Mouse (Mus musculus) liver, embryonic 14.5 days (tissue): Measurements from ENCODE around the gene Pum2. TPM values are rescaled to one million over a fixed set of nuclear protein-coding genes. Genes with fewer than 3 reads are reported as not detected.

Experiments used
- ATAC-seq: fragments of 200-750 bp; cut with Nextera tagmentation; 2 replicates; pipeline ENCODE4 v1.8.0; 2017; ENCODE audit warnings: moderate number of reproducible peaks, mild to moderate bottlenecking, moderate library complexity; ENCODE audit not compliant: insufficient read depth
- DNase-seq, 3 experiments: peaks; one replicate each; pipeline ENCODE4 v3.0.0-alpha.2; 2012 to 2013; ENCODE audit warnings: low read depth in 3 of 3, low spot score in 3 of 3
- H3K27ac ChIP-seq: fragments of 300-500 bp; sonication (generic); 2 replicates; pipeline ENCODE4 v1.5.1; 2014; ENCODE audit warnings: moderate library complexity, mild to moderate bottlenecking, control low read depth, inconsistent platforms
- H3K27me3 ChIP-seq: fragments of 300-500 bp; sonication (generic); 2 replicates; pipeline ENCODE4 v1.6.1; 2014; ENCODE audit warnings: mild to moderate bottlenecking, low read length, moderate library complexity; ENCODE audit not compliant: control insufficient read depth, insufficient read depth
- H3K36me3 ChIP-seq: fragments of 300-500 bp; sonication (generic); replicated peaks from 2 replicates; pipeline ENCODE4 v1.6.1; 2014; ENCODE audit warnings: low read depth; ENCODE audit not compliant: control insufficient read depth, insufficient read depth
- H3K4me1 ChIP-seq, 2 experiments: fragments of 200-500 bp in 1 of 2; fragments of 300-500 bp in 1 of 2; sonication (generic) in 1 of 2; replicated peaks; 2 replicates each; pipeline ENCODE4 v1.6.1; 2012 to 2014; ENCODE audit warnings: antibody characterized with exemption in 1 of 2, inconsistent platforms in 1 of 2, low read length in 1 of 2; ENCODE audit not compliant: control insufficient read depth in 2 of 2, insufficient read depth in 2 of 2
- H3K4me2 ChIP-seq: fragments of 300-500 bp; sonication (generic); 2 replicates; pipeline ENCODE4 v1.6.1; 2014; ENCODE audit warnings: low read depth, mild to moderate bottlenecking, control low read depth, moderate library complexity
- H3K4me3 ChIP-seq, 2 experiments: fragments of 200-500 bp in 1 of 2; fragments of 300-500 bp in 1 of 2; sonication (generic) in 1 of 2; 2 replicates each; pipeline ENCODE4 v1.5.1; 2012 to 2014; ENCODE audit warnings: low read depth in 2 of 2, low read length in 2 of 2, mild to moderate bottlenecking in 2 of 2, control low read depth in 1 of 2, inconsistent platforms in 1 of 2, moderate library complexity in 1 of 2; ENCODE audit not compliant: insufficient read depth in 1 of 2
- H3K9ac ChIP-seq: fragments of 300-500 bp; sonication (generic); replicated peaks from 2 replicates; pipeline ENCODE4 v1.6.1; 2014; ENCODE audit warnings: mild to moderate bottlenecking, control low read depth, moderate library complexity
- H3K9me3 ChIP-seq: fragments of 300-500 bp; sonication (generic); 2 replicates; pipeline ENCODE4 v1.6.1; 2016; ENCODE audit warnings: low read length, mixed read lengths; ENCODE audit not compliant: control insufficient read depth
- CTCF ChIP-seq: IDR thresholded peaks from 2 replicates; pipeline ENCODE4 v1.5.1; 2016; ENCODE audit warnings: antibody characterized with exemption, low read depth, control low read depth
- EP300 ChIP-seq: IDR thresholded peaks from 2 replicates; pipeline ENCODE4 v1.6.1; 2016; ENCODE audit warnings: antibody characterized with exemption, low read depth
- WGBS: fragments of 180-500 bp; shearing (Covaris S2); extraction: QIAGEN DNeasy Blood & Tissue Kit; methylation state at CpG from one replicate; pipeline ENCODE4 v1.1.7; 2014; ENCODE audit not compliant: insufficient replicate concordance; 5-methylcytosine and 5-hydroxymethylcytosine counted together
- polyA plus RNA-seq, 2 experiments: library from polyadenylated mRNA; depleted of rRNA in 1 of 2; stranded (reverse) in 1 of 2; unstranded in 1 of 2; fragments of >200 nt; fragmentation: Nextera tagmentation in 1 of 2; extraction: Ambion mirVana in 1 of 2; gene quantifications; 2 replicates each; pipeline versions ENCODE4 v1.2.1 to v1.2.3; 2012 to 2014

Gene Pum2
- polyA plus RNA-seq, 2 experiments: 18.4 to 20.6 TPM

GRCm38 (mm10) chr12:8657629-8658366, 16.1 kb upstream of the Pum2 start:
- TF ChIP-seq CTCF: no peak
- no peak for TF ChIP-seq EP300
- no peak overlapping the region for H3K27ac ChIP-seq
- H3K9ac ChIP-seq: no peak overlapping the region
- no peaks in the 10 kb centered on the region for H3K9me3 ChIP-seq
- ATAC-seq: no peak
- H3K4me1 ChIP-seq: peaks cover 0 to 6% of the 10 kb centered on the region in 2 experiments; a peak in 2 of 4 replicates
- 62% methylated on average over 6 of the region's 6 CpGs for WGBS
- H3K27me3 ChIP-seq: no peaks in the 10 kb centered on the region
- H3K36me3 ChIP-seq: no peaks in the 10 kb centered on the region
- H3K4me3 ChIP-seq: no peak overlapping the region
- DNase-seq: no peak
- H3K4me2 ChIP-seq: no peak overlapping the region

GRCm38 (mm10) chr12:8659406-8660279, 14.3 kb upstream of the Pum2 start:
- no peaks in the 10 kb centered on the region for H3K27me3 ChIP-seq
- ATAC-seq: no peak
- no peak overlapping the region for H3K27ac ChIP-seq

GRCm38 (mm10) chr12:8661747-8662146, 12.2 kb upstream of the Pum2 start:
- ATAC-seq (no peak), DNase-seq (no peak)
- H3K36me3 ChIP-seq: no peaks in the 10 kb centered on the region
- H3K27ac ChIP-seq: no peak overlapping the region
- no peak overlapping the region for H3K4me3 ChIP-seq
- no peak for TF ChIP-seq EP300
- no peak for TF ChIP-seq CTCF
- WGBS: 29% methylated on average over 3 of the region's 3 CpGs
- no peak overlapping the region for H3K4me2 ChIP-seq
- H3K4me1 ChIP-seq: peaks cover 0 to 6% of the 10 kb centered on the region in 2 experiments; a peak in 2 of 4 replicates
- H3K9me3 ChIP-seq: no peaks in the 10 kb centered on the region
- H3K9ac ChIP-seq: no peak overlapping the region
- H3K27me3 ChIP-seq: no peaks in the 10 kb centered on the region

More at GRCm38 (mm10) chr12:8659406-8660279, 14.3 kb upstream of the Pum2 start:
- Histone ChIP-seq H3K9me3 (no peaks in the 10 kb centered on the region), H3K4me1 (peaks cover 0 to 6% of the 10 kb centered on the region in 2 experiments; a peak in 2 of 4 replicates), H3K4me2 (no peak overlapping the region), H3K36me3 (no peaks in the 10 kb centered on the region), H3K9ac (no peak overlapping the region; the same call in 1 of the 2 replicates), H3K4me3 (no peak overlapping the region)
- DNase-seq: no peak
- WGBS: 29% methylated on average over 15 of the region's 15 CpGs
- TF ChIP-seq EP300 (no peak), CTCF (no peak)

DNA sequence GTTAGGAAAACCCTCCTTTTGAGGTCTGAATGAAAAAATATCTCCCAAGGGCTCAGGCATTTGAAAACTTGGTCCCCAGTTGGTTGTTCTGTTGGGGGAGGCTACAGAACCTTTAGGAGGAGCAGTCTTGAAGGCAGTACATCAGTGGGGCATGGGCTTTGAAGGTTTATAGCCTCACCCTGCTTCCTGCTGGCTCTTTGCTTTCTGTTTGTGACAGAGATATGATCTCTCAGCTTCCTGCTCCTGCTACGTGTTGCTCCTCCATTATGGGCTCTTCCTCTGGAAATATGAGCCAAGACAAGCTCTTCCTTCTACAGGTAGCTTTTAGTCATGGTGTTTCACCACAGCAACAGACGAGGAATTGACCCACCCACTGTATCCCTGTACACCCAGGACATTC, 11.8 kb upstream of the Pum2 start:
- H3K36me3 ChIP-seq: no peaks in the 10 kb centered on the region
- 19% methylated on average over 2 of the region's 2 CpGs for WGBS
- TF ChIP-seq EP300: no peak
- no peak for TF ChIP-seq CTCF
- no peak overlapping the region for H3K4me2 ChIP-seq
- no peak for DNase-seq
- no peak for ATAC-seq
- H3K27me3 ChIP-seq: no peaks in the 10 kb centered on the region
- H3K9me3 ChIP-seq: no peaks in the 10 kb centered on the region
- no peak overlapping the region for H3K27ac ChIP-seq
- no peak overlapping the region for H3K9ac ChIP-seq
- H3K4me3 ChIP-seq: no peak overlapping the region
- H3K4me1 ChIP-seq: peaks cover 0 to 6% of the 10 kb centered on the region in 2 experiments; a peak in 2 of 4 replicates

GRCm38 (mm10) chr12:8662721-8663120, 11.2 kb upstream of the Pum2 start:
- H3K27ac ChIP-seq: no peak overlapping the region
- 51% methylated on average over 4 of the region's 4 CpGs for WGBS
- ATAC-seq: no peak

More at GRCm38 (mm10) chr12:8662721-8663120, 11.2 kb upstream of the Pum2 start:
- H3K4me2 ChIP-seq: no peak overlapping the region
- peaks cover 0 to 6% of the 10 kb centered on the region in 2 experiments; a peak in 2 of 4 replicates for H3K4me1 ChIP-seq
- no peak overlapping the region for H3K4me3 ChIP-seq
- H3K9ac ChIP-seq: no peak overlapping the region
- DNase-seq: no peak
- H3K27me3 ChIP-seq: no peaks in the 10 kb centered on the region
- no peak for TF ChIP-seq EP300
- no peak for TF ChIP-seq CTCF
- no peaks in the 10 kb centered on the region for H3K36me3 ChIP-seq
- H3K9me3 ChIP-seq: no peaks in the 10 kb centered on the region
